Mouse (Mus musculus) olfactory bulb, adult 2 months (tissue): ENCODE measurements around the gene Hsp90ab1.

Experiments used
- CTCF ChIP-seq: fragments of 200-500 bp; IDR thresholded peaks from 2 replicates; pipeline ENCODE4 v1.5.1; 2012; ENCODE audit warnings: low read depth, mild to moderate bottlenecking, low read length, moderate library complexity; ENCODE audit not compliant: insufficient read depth
- POLR2A ChIP-seq: fragments of 200-500 bp; IDR thresholded peaks from 2 replicates; pipeline ENCODE4 v1.6.1; 2012; ENCODE audit warnings: mild to moderate bottlenecking, low read depth, low read length, moderate library complexity; ENCODE audit not compliant: insufficient read depth

- TF ChIP-seq CTCF (no peak), POLR2A (no peak)
These were observed 43.1 kb upstream of the Hsp90ab1 start for GRCm38 (mm10) chr17:45616046-45616650.
